ENCODE assay signal across 8 mouse cellular contexts in the genomic region with DNA sequence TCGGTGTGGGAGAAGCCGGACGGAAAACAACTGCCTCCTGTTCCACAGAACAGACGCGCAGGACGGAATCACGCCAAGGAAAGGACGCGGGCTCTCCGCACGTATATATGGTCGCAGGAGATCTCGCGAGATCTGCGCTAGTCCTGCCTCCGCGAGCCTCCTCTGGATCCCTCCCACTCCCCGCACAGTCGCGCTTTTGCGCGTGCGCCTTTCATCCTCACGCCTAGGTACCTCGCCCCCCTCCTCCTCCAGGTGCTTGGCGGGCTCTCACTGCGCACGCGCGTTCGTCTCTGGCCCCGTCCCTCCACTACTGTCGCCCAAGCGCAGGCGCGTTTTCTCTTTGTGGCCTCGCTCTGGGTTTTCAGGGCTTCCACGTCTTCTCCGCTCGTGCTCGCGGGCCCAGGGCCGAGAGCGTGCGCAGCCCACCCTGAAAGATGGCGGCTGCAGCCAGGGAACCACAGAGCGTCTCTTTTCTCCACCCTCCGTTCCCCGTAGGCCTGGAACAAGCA. TPM values are rescaled to one million over a fixed set of nuclear protein-coding genes. Genes with fewer than 3 reads are reported as not detected.
DNase-seq lines count a peak whose midpoint lies in the region; ATAC-seq and TF ChIP-seq lines count a peak whose summit lies in the region.

A gene (minus strand): TSS at position 209 of the 509 bp plus-strand sequence.

- peak within 1 kb of the TSS; percentile 65 to 76 for H3K4me3 ChIP-seq in MEL (ENCODE audit: control insufficient read depth in 1 of 2, insufficient read depth in 1 of 2, low read depth in 2 of 2, low read length in 2 of 2)
- H3K4me3 ChIP-seq in cerebellum, adult 2 months (replicated peaks; ENCODE audit: insufficient read depth, low read depth, low read length) = peak within 1 kb of the TSS; percentile 94
- H3K4me3 ChIP-seq in forebrain, postnatal 0 days (ENCODE audit: low read depth, low read length) = peak within 1 kb of the TSS; percentile 87
- H3K4me3 ChIP-seq in lung, embryonic 15.5 days = peak within 1 kb of the TSS; percentile 98

- no peak for TF ChIP-seq EP300 in MEL (IDR thresholded peaks at IDR 0.05; ENCODE audit: low read depth in 1 of 2, low read length in 2 of 2)

- peaks cover 0 to 2% of the 10 kb centered on the region in 2 experiments; a peak in 1 of 4 replicates for H3K4me1 ChIP-seq in MEL (ENCODE audit: control insufficient read depth in 1 of 2, insufficient read depth in 2 of 2, low read length in 2 of 2)
- no peaks in the 10 kb centered on the region for H3K4me1 ChIP-seq in cerebellum, adult 2 months (ENCODE audit: control insufficient read depth, insufficient read depth, low read length)
- H3K4me1 ChIP-seq in forebrain, postnatal 0 days (ENCODE audit: insufficient read depth) = peaks cover 15% of the 10 kb centered on the region; the same call in 1 of the 2 replicates
- peaks cover 15% of the 10 kb centered on the region for H3K4me1 ChIP-seq in lung, embryonic 15.5 days

- H3K9ac ChIP-seq in MEL (ENCODE audit: control insufficient read depth, low read depth, low read length, poor library complexity, severe bottlenecking) = peak within 1 kb of the TSS; percentile 87
- H3K9ac ChIP-seq in forebrain, postnatal 0 days = peak within 1 kb of the TSS; percentile 93
- peak within 1 kb of the TSS; percentile 92 for H3K9ac ChIP-seq in lung, embryonic 15.5 days

- peaks cover 44% of the 10 kb centered on the region for H3K79me2 ChIP-seq in MEL (ENCODE audit: control insufficient read depth, insufficient read depth, low read length, poor library complexity)

- peak; percentile 100 for DNase-seq in MEL (ENCODE audit: low read depth, low spot score)
- peak; percentile 99 to 100 for DNase-seq in cerebellum, adult 2 months
- DNase-seq in forebrain, postnatal 0 days = peak; percentile 100
- DNase-seq in heart, postnatal 4 days = peak; percentile 99
- peak; percentile 99 for DNase-seq in layer of hippocampus, adult 8-10 months (ENCODE audit: low spot score in 2 of 2)
- peak; percentile 99 for DNase-seq in ovary, adult 18-20 months (ENCODE audit: low spot score)
- DNase-seq in thymus, postnatal 0 days (ENCODE audit: low spot score) = peak; percentile 100

- peak; percentile 97 to 99 for TF ChIP-seq POLR2A in MEL (IDR thresholded peaks at IDR 0.05; ENCODE audit: control insufficient read depth in 1 of 2, insufficient read depth in 1 of 2, low read depth in 1 of 2, low read length in 2 of 2, poor library complexity in 1 of 2)
- peak; percentile 88 for TF ChIP-seq POLR2A in cerebellum, adult 2 months (IDR thresholded peaks at IDR 0.05; ENCODE audit: borderline replicate concordance, insufficient read depth, low read length)

- TF ChIP-seq RAD21 in MEL (IDR thresholded peaks at IDR 0.05; ENCODE audit: low read depth, low read length) = no peak

- ATAC-seq in forebrain, postnatal 0 days = peak; percentile 96
- peak; percentile 97 for ATAC-seq in lung, embryonic 15.5 days (ENCODE audit: borderline replicate concordance, extremely low read depth, low FRiP score, low TSS enrichment)

- H3K27ac ChIP-seq in MEL (ENCODE audit: control insufficient read depth, low read depth, low read length) = peak within 1 kb of the TSS; percentile 82
- peak within 1 kb of the TSS; percentile 88 for H3K27ac ChIP-seq in cerebellum, adult 2 months (ENCODE audit: insufficient read depth, low read length)
- H3K27ac ChIP-seq in forebrain, postnatal 0 days (ENCODE audit: low read depth, low read length) = peak within 1 kb of the TSS; percentile 99
- peak within 1 kb of the TSS; percentile 91 for H3K27ac ChIP-seq in lung, embryonic 15.5 days

- no peaks in the 10 kb centered on the region for H3K9me3 ChIP-seq in MEL (replicated peaks; ENCODE audit: insufficient read depth, low read length)
- H3K9me3 ChIP-seq in forebrain, postnatal 0 days (ENCODE audit: low read length) = no peaks in the 10 kb centered on the region
- no peaks in the 10 kb centered on the region for H3K9me3 ChIP-seq in lung, embryonic 15.5 days

- H3K36me3 ChIP-seq in MEL (ENCODE audit: control insufficient read depth in 1 of 2, insufficient read depth in 2 of 2, low read length in 2 of 2) = peaks cover 26 to 29% of the 10 kb centered on the region in 2 experiments
- peaks cover 24% of the 10 kb centered on the region for H3K36me3 ChIP-seq in forebrain, postnatal 0 days (ENCODE audit: insufficient read depth)
- peaks cover 30% of the 10 kb centered on the region for H3K36me3 ChIP-seq in lung, embryonic 15.5 days

- H3K4me2 ChIP-seq in forebrain, postnatal 0 days (ENCODE audit: low read depth) = peak within 1 kb of the TSS; percentile 65
- peak within 1 kb of the TSS; percentile 73 for H3K4me2 ChIP-seq in lung, embryonic 15.5 days

- no peak for TF ChIP-seq CTCF in MEL (IDR thresholded peaks at IDR 0.05 in 2 of 3, conservative IDR thresholded peaks at IDR 0.05 in 1 of 3; ENCODE audit: control insufficient read depth in 1 of 3, insufficient read depth in 1 of 3, low read depth in 2 of 3, low read length in 3 of 3, poor library complexity in 1 of 3, severe bottlenecking in 1 of 3)
- no peak for TF ChIP-seq CTCF in cerebellum, adult 2 months (IDR thresholded peaks at IDR 0.05; ENCODE audit: borderline replicate concordance, insufficient read depth, low read depth, low read length)
- no peak for TF ChIP-seq CTCF in forebrain, postnatal 0 days (IDR thresholded peaks at IDR 0.05; ENCODE audit: low read depth)

- peaks cover 0 to 2% of the 10 kb centered on the region in 2 experiments; a peak in 1 of 4 replicates for H3K27me3 ChIP-seq in MEL (ENCODE audit: control insufficient read depth in 1 of 2, insufficient read depth in 2 of 2, low read length in 2 of 2)
- no peaks in the 10 kb centered on the region for H3K27me3 ChIP-seq in cerebellum, adult 2 months (ENCODE audit: control insufficient read depth, insufficient read depth, low read length)
- H3K27me3 ChIP-seq in forebrain, postnatal 0 days (ENCODE audit: insufficient read depth, low read length) = no peaks in the 10 kb centered on the region
- H3K27me3 ChIP-seq in lung, embryonic 15.5 days = no peaks in the 10 kb centered on the region

- WGBS in cerebellum, adult 2 months = 3% methylated on average over 49 of the region's 49 CpGs
- 3% methylated on average over 49 of the region's 49 CpGs for whole genome bisulfite sequencing in forebrain, postnatal 0 days
- 3% methylated on average over 49 of the region's 49 CpGs for WGBS in lung, embryonic 15.5 days

TF ChIP-seq in MEL, 35 proteins besides CTCF, POLR2A, EP300 and RAD21 (continues in another document):
- TF ChIP-seq MAZ (IDR thresholded peaks at IDR 0.05; ENCODE audit: low read depth, low read length) = no peak
- TF ChIP-seq MAX (IDR thresholded peaks at IDR 0.05; ENCODE audit: low read length) = no peak; the same call in 1 of the 2 replicates
- TF ChIP-seq TAL1 (IDR thresholded peaks at IDR 0.05; ENCODE audit: low read length) = no peak
- no peak; the same call in 1 of the 2 replicates for TF ChIP-seq MXI1 (IDR thresholded peaks at IDR 0.05; ENCODE audit: low read depth, low read length)
- no peak for TF ChIP-seq ELF1 (IDR thresholded peaks at IDR 0.05; ENCODE audit: low read depth, low read length)
- TF ChIP-seq MEF2A (IDR thresholded peaks at IDR 0.05; ENCODE audit: extremely low read depth, insufficient replicate concordance, low read depth, low read length, poor library complexity, severe bottlenecking) = no peak
- no peak for TF ChIP-seq GATA1 (IDR thresholded peaks at IDR 0.05; ENCODE audit: low read depth, low read length)
- no peak for TF ChIP-seq MYB (IDR thresholded peaks at IDR 0.05; ENCODE audit: low read depth, low read length)
- peak; percentile 82 for TF ChIP-seq HCFC1 (IDR thresholded peaks at IDR 0.05; ENCODE audit: low read depth, low read length)
- peak; percentile 99 for TF ChIP-seq NELFE (IDR thresholded peaks at IDR 0.05; ENCODE audit: low read depth, low read length)
- no peak for TF ChIP-seq UBTF (IDR thresholded peaks at IDR 0.05; ENCODE audit: borderline replicate concordance, insufficient read depth, low read depth, low read length)
- no peak for TF ChIP-seq MAFK (IDR thresholded peaks at IDR 0.05; ENCODE audit: borderline replicate concordance, low read depth, low read length)
- peak; percentile 99 for TF ChIP-seq ZMIZ1 (IDR thresholded peaks at IDR 0.05; ENCODE audit: low read depth, low read length)
- TF ChIP-seq NRF1 (IDR thresholded peaks at IDR 0.05; ENCODE audit: insufficient read depth, low read depth, low read length, poor library complexity, severe bottlenecking) = peak; percentile 97
- no peak for TF ChIP-seq CHD1 (IDR thresholded peaks at IDR 0.05; ENCODE audit: low read depth, low read length)
- peak; percentile 98 for TF ChIP-seq CHD2 (IDR thresholded peaks at IDR 0.05; ENCODE audit: low read length)
- TF ChIP-seq ZNF384 (IDR thresholded peaks at IDR 0.05; ENCODE audit: low read depth, low read length) = no peak
- no peak for TF ChIP-seq ZKSCAN1 (IDR thresholded peaks at IDR 0.05; ENCODE audit: low read depth, low read length)
- peak; percentile 64 for TF ChIP-seq TCF12 (IDR thresholded peaks at IDR 0.05; ENCODE audit: low read depth, low read length)
- TF ChIP-seq USF2 (IDR thresholded peaks at IDR 0.05; ENCODE audit: borderline replicate concordance in 1 of 2, insufficient read depth in 1 of 2, low read depth in 1 of 2, low read length in 2 of 2) = no peak
- peak; percentile 61; the same call in 1 of the 2 replicates for TF ChIP-seq E2F4 (IDR thresholded peaks at IDR 0.05; ENCODE audit: borderline replicate concordance, low read depth, low read length)
- TF ChIP-seq POLR2AphosphoS5 (IDR thresholded peaks at IDR 0.05; ENCODE audit: borderline replicate concordance, low read depth, low read length) = peak; percentile 97
- TF ChIP-seq ETS1 (IDR thresholded peaks at IDR 0.05; ENCODE audit: low read depth, low read length) = no peak; the same call in 1 of the 2 replicates
- TF ChIP-seq KAT2A (conservative IDR thresholded peaks at IDR 0.05; ENCODE audit: low read depth, low read length) = no peak; the same call in 1 of the 2 replicates
- no peak for TF ChIP-seq BHLHE40 (IDR thresholded peaks at IDR 0.05; ENCODE audit: borderline replicate concordance, low read depth, low read length)

RNA-seq across cellular contexts. Expression of the gene that starts here (rescaled TPM):
- total RNA-seq in MEL (2012; rRNA removed) = 4,033 and 4,319 TPM in 2 replicates
- polyA plus RNA-seq in MEL (2012; ENCODE audit: insufficient read depth in 1 of 2, insufficient read length in 2 of 2, low read depth in 1 of 2, low replicate concordance in 2 of 2, missing spikeins in 1 of 2) = 1,000 to 10,000 TPM in 1 of 2 experiments, 100 to 1,000 TPM in 1; 839 to 3,244 TPM
- polyA plus RNA-seq in cerebellum, adult 2 months (2012; rRNA removed) = 255 and 267 TPM in 2 replicates
- 452 and 473 TPM in 2 replicates for total RNA-seq in forebrain, postnatal 0 days (2014; rRNA removed)
- 400 and 441 TPM in 2 replicates for polyA plus RNA-seq in forebrain, postnatal 0 days (2015; fragmentation: Nextera tagmentation; extraction: Ambion mirVana)
- 100 to 1,000 TPM; 272 to 297 TPM for total RNA-seq in heart, postnatal 4 days (2021)
- total RNA-seq in layer of hippocampus, adult 8-10 months (2022) = 100 to 1,000 TPM; 184 to 220 (median 194) TPM
- polyA plus RNA-seq in lung, embryonic 15.5 days (2015; fragmentation: Nextera tagmentation; extraction: Ambion mirVana) = 921 and 961 TPM in 2 replicates
- polyA plus RNA-seq in thymus, postnatal 0 days (2015; fragmentation: Nextera tagmentation; extraction: Ambion mirVana) = 905 and 1,035 TPM in 2 replicates

Comparison
In these comparisons a context has a peak if more than half of its experiments do, and no peak if none do; other contexts are left out.
1. Peak in every context shown above with its lines: DNase-seq, ATAC-seq, H3K4me3 ChIP-seq and H3K27ac ChIP-seq.